Mouse (Mus musculus): ENCODE measurements around the gene Lhfpl3. TPM values are rescaled to one million over a fixed set of nuclear protein-coding genes. Genes with fewer than 3 reads are reported as not detected.

Gene Lhfpl3
- polyA plus RNA-seq, 1 experiment: 0.03 TPM

GRCm38 (mm10) chr5:23015587-23016335, 269.9 kb downstream of the Lhfpl3 start:
- WGBS: 56% methylated on average over 8 of the region's 8 CpGs
- no peak for DNase-seq
- H3K4me1 ChIP-seq (replicated peaks; ENCODE audit: control insufficient read depth, insufficient read depth, low read length): no peaks in the 10 kb centered on the region
- no peak overlapping the region for H3K27ac ChIP-seq (ENCODE audit: control insufficient read depth, insufficient read depth, low read length)
- no peak overlapping the region for H3K4me3 ChIP-seq (ENCODE audit: control insufficient read depth, insufficient read depth, low read length)
- TF ChIP-seq CTCF (IDR thresholded peaks at IDR 0.05; ENCODE audit: borderline replicate concordance, control insufficient read depth, extremely low read depth, insufficient read depth, low read length, poor library complexity) (no peak), POLR2A (IDR thresholded peaks at IDR 0.05; ENCODE audit: control insufficient read depth, extremely low read depth, insufficient read depth, low read length, poor library complexity) (no peak)
- no peaks in the 10 kb centered on the region for H3K27me3 ChIP-seq (ENCODE audit: control insufficient read depth, insufficient read depth, low read length)
- H3K36me3 ChIP-seq (ENCODE audit: control insufficient read depth, insufficient read depth, low read length): no peaks in the 10 kb centered on the region

- Histone ChIP-seq H3K36me3 (ENCODE audit: control insufficient read depth, insufficient read depth, low read length) (no peaks in the 10 kb centered on the region), H3K27ac (ENCODE audit: control insufficient read depth, insufficient read depth, low read length) (no peak overlapping the region), H3K4me3 (ENCODE audit: control insufficient read depth, insufficient read depth, low read length) (no peak overlapping the region), H3K27me3 (ENCODE audit: control insufficient read depth, insufficient read depth, low read length) (no peaks in the 10 kb centered on the region), H3K4me1 (replicated peaks; ENCODE audit: control insufficient read depth, insufficient read depth, low read length) (no peaks in the 10 kb centered on the region)
- WGBS: 86% methylated on average over 6 of the region's 6 CpGs
- no peak for DNase-seq
- TF ChIP-seq POLR2A (IDR thresholded peaks at IDR 0.05; ENCODE audit: control insufficient read depth, extremely low read depth, insufficient read depth, low read length, poor library complexity) (no peak), CTCF (IDR thresholded peaks at IDR 0.05; ENCODE audit: borderline replicate concordance, control insufficient read depth, extremely low read depth, insufficient read depth, low read length, poor library complexity) (no peak)
These were observed 289.3 kb downstream of the Lhfpl3 start for GRCm38 (mm10) chr5:23034944-23035726.

GRCm38 (mm10) chr5:23035727-23036029, 289.8 kb downstream of the Lhfpl3 start:
- H3K27me3 ChIP-seq (ENCODE audit: control insufficient read depth, insufficient read depth, low read length): no peaks in the 10 kb centered on the region
- TF ChIP-seq CTCF (IDR thresholded peaks at IDR 0.05; ENCODE audit: borderline replicate concordance, control insufficient read depth, extremely low read depth, insufficient read depth, low read length, poor library complexity): no peak
- no peak for TF ChIP-seq POLR2A (IDR thresholded peaks at IDR 0.05; ENCODE audit: control insufficient read depth, extremely low read depth, insufficient read depth, low read length, poor library complexity)
- no peaks in the 10 kb centered on the region for H3K36me3 ChIP-seq (ENCODE audit: control insufficient read depth, insufficient read depth, low read length)
- WGBS: 87% methylated on average over 5 of the region's 5 CpGs
- no peaks in the 10 kb centered on the region for H3K4me1 ChIP-seq (replicated peaks; ENCODE audit: control insufficient read depth, insufficient read depth, low read length)
- H3K4me3 ChIP-seq (ENCODE audit: control insufficient read depth, insufficient read depth, low read length): no peak overlapping the region
- no peak overlapping the region for H3K27ac ChIP-seq (ENCODE audit: control insufficient read depth, insufficient read depth, low read length)
- no peak for DNase-seq

GRCm38 (mm10) chr5:23040429-23040828, 294.6 kb downstream of the Lhfpl3 start:
- Histone ChIP-seq H3K4me1 (replicated peaks; ENCODE audit: control insufficient read depth, insufficient read depth, low read length) (no peaks in the 10 kb centered on the region), H3K27ac (ENCODE audit: control insufficient read depth, insufficient read depth, low read length) (no peak overlapping the region), H3K27me3 (ENCODE audit: control insufficient read depth, insufficient read depth, low read length) (no peaks in the 10 kb centered on the region), H3K4me3 (ENCODE audit: control insufficient read depth, insufficient read depth, low read length) (no peak overlapping the region), H3K36me3 (ENCODE audit: control insufficient read depth, insufficient read depth, low read length) (no peaks in the 10 kb centered on the region)
- DNase-seq: no peak
- 86% methylated on average over 4 of the region's 4 CpGs for WGBS
- TF ChIP-seq CTCF (IDR thresholded peaks at IDR 0.05; ENCODE audit: borderline replicate concordance, control insufficient read depth, extremely low read depth, insufficient read depth, low read length, poor library complexity) (no peak), POLR2A (IDR thresholded peaks at IDR 0.05; ENCODE audit: control insufficient read depth, extremely low read depth, insufficient read depth, low read length, poor library complexity) (no peak)

- TF ChIP-seq CTCF (IDR thresholded peaks at IDR 0.05; ENCODE audit: borderline replicate concordance, control insufficient read depth, extremely low read depth, insufficient read depth, low read length, poor library complexity) (no peak), POLR2A (IDR thresholded peaks at IDR 0.05; ENCODE audit: control insufficient read depth, extremely low read depth, insufficient read depth, low read length, poor library complexity) (no peak)
- DNase-seq: no peak
These were observed 297.0 kb downstream of the Lhfpl3 start for GRCm38 (mm10) chr5:23042862-23043261.

GRCm38 (mm10) chr5:23049083-23049663, 303.3 kb downstream of the Lhfpl3 start:
- DNase-seq: no peak
- WGBS: 66% methylated on average over 7 of the region's 7 CpGs
- H3K4me1 ChIP-seq (replicated peaks; ENCODE audit: control insufficient read depth, insufficient read depth, low read length): no peaks in the 10 kb centered on the region
- no peak overlapping the region for H3K27ac ChIP-seq (ENCODE audit: control insufficient read depth, insufficient read depth, low read length)
- TF ChIP-seq POLR2A (IDR thresholded peaks at IDR 0.05; ENCODE audit: control insufficient read depth, extremely low read depth, insufficient read depth, low read length, poor library complexity): no peak
- no peak for TF ChIP-seq CTCF (IDR thresholded peaks at IDR 0.05; ENCODE audit: borderline replicate concordance, control insufficient read depth, extremely low read depth, insufficient read depth, low read length, poor library complexity)
- H3K27me3 ChIP-seq (ENCODE audit: control insufficient read depth, insufficient read depth, low read length): no peaks in the 10 kb centered on the region
- H3K36me3 ChIP-seq (ENCODE audit: control insufficient read depth, insufficient read depth, low read length): no peaks in the 10 kb centered on the region
- H3K4me3 ChIP-seq (ENCODE audit: control insufficient read depth, insufficient read depth, low read length): no peak overlapping the region

More at GRCm38 (mm10) chr5:23042862-23043261, 297.0 kb downstream of the Lhfpl3 start:
- Histone ChIP-seq H3K27me3 (ENCODE audit: control insufficient read depth, insufficient read depth, low read length) (no peaks in the 10 kb centered on the region), H3K36me3 (ENCODE audit: control insufficient read depth, insufficient read depth, low read length) (no peaks in the 10 kb centered on the region), H3K4me3 (ENCODE audit: control insufficient read depth, insufficient read depth, low read length) (no peak overlapping the region), H3K27ac (ENCODE audit: control insufficient read depth, insufficient read depth, low read length) (no peak overlapping the region), H3K4me1 (replicated peaks; ENCODE audit: control insufficient read depth, insufficient read depth, low read length) (no peaks in the 10 kb centered on the region)
- WGBS: 94% methylated on average over 5 of the region's 5 CpGs

Measured in thymus, adult 2 months (tissue).